Mouse (Mus musculus): ENCODE results near the gene Mrpl11. TPM values are rescaled to one million over a fixed set of nuclear protein-coding genes. Genes with fewer than 3 reads are reported as not detected.
"Not testable (repeated sequence)": the region's sequence is repeated elsewhere in the genome, so short reads cannot be mapped to it uniquely, and the experiment has no call there.

Gene Mrpl11
- 32.3 and 36.2 TPM in 2 replicates for polyA plus RNA-seq (2012; rRNA removed)

GRCm38 (mm10) chr19:4961928-4962601, at the start of gene Mrpl11:
Gene Mrpl11 (plus strand): TSS chr19:4962147.
- DNase-seq (ENCODE audit: low read depth, low spot score) = peak; percentile 82
- 0% methylated on average over 34 of the region's 34 CpGs for WGBS

- DNase-seq (ENCODE audit: low read depth, low spot score) = no peak
- WGBS = 91% methylated on average over 15 of the region's 15 CpGs
Observed at GRCm38 (mm10) chr19:4915924-4916603, 45.9 kb upstream of the Mrpl11 start.

GRCm38 (mm10) chr19:4916827-4917226, 45.1 kb upstream of the Mrpl11 start:
- DNase-seq (ENCODE audit: low read depth, low spot score) = no peak
- 58% methylated on average over 10 of the region's 10 CpGs for WGBS

GRCm38 (mm10) chr19:4919652-4920051, 42.3 kb upstream of the Mrpl11 start:
- 83% methylated on average over 6 of the region's 6 CpGs for WGBS
- DNase-seq (ENCODE audit: low read depth, low spot score) = no peak

GRCm38 (mm10) chr19:4925121-4925860, 36.7 kb upstream of the Mrpl11 start:
- DNase-seq (ENCODE audit: low read depth, low spot score) = no peak
- WGBS = 93% methylated on average over 11 of the region's 11 CpGs

- peak; percentile 95 for DNase-seq (ENCODE audit: low read depth, low spot score)
- WGBS = under 1% methylated on average over 32 of the region's 32 CpGs
Observed at GRCm38 (mm10) chr19:4927904-4928531, 33.9 kb upstream of the Mrpl11 start, which contains the start of gene Dpp3. Gene Dpp3 (minus strand): TSS chr19:4928287.

- DNase-seq (ENCODE audit: low read depth, low spot score) = no peak
- 55% methylated on average over 5 of the region's 5 CpGs for WGBS
Observed at GRCm38 (mm10) chr19:4928781-4929180, 33.2 kb upstream of the Mrpl11 start.

GRCm38 (mm10) chr19:4936896-4937295, 25.1 kb upstream of the Mrpl11 start:
- 84% methylated on average over 2 of the region's 2 CpGs for WGBS

GRCm38 (mm10) chr19:4937444-4938310, 24.3 kb upstream of the Mrpl11 start:
- 89% methylated on average over 17 of the region's 17 CpGs for WGBS
- DNase-seq (ENCODE audit: low read depth, low spot score) = no peak

More at GRCm38 (mm10) chr19:4936896-4937295, 25.1 kb upstream of the Mrpl11 start:
- no peak for DNase-seq (ENCODE audit: low read depth, low spot score)

GRCm38 (mm10) chr19:4942551-4943252, 19.2 kb upstream of the Mrpl11 start, which contains the start of gene Peli3:
Gene Peli3 (minus strand): TSS chr19:4943127.
- under 1% methylated on average over 55 of the region's 55 CpGs for WGBS

GRCm38 (mm10) chr19:4943253-4943588, 18.7 kb upstream of the Mrpl11 start:
- DNase-seq (ENCODE audit: low read depth, low spot score) = no peak
- WGBS = 3% methylated on average over 13 of the region's 13 CpGs

More at GRCm38 (mm10) chr19:4942551-4943252, 19.2 kb upstream of the Mrpl11 start, which contains the start of gene Peli3:
- no peak for DNase-seq (ENCODE audit: low read depth, low spot score)

- no peak for DNase-seq (ENCODE audit: low read depth, low spot score)
- WGBS = 51% methylated on average over 6 of the region's 6 CpGs
Observed at GRCm38 (mm10) chr19:4945540-4945939, 16.4 kb upstream of the Mrpl11 start.

- not testable (repeated sequence) for DNase-seq (ENCODE audit: low read depth, low spot score)
- WGBS = 64% methylated on average over 9 of the region's 9 CpGs
Observed at GRCm38 (mm10) chr19:4948641-4949040, 13.3 kb upstream of the Mrpl11 start.

- 91% methylated on average over 2 of the region's 2 CpGs for WGBS
Observed at GRCm38 (mm10) chr19:4968236-4968635, 6.3 kb downstream of the Mrpl11 start.

GRCm38 (mm10) chr19:4981767-4982166, 19.8 kb downstream of the Mrpl11 start:
- peak; percentile 39 for DNase-seq (ENCODE audit: low read depth, low spot score)

More at GRCm38 (mm10) chr19:4968236-4968635, 6.3 kb downstream of the Mrpl11 start:
- DNase-seq (ENCODE audit: low read depth, low spot score) = no peak

- 7% methylated on average over 13 of the region's 13 CpGs for WGBS
- DNase-seq (ENCODE audit: low read depth, low spot score) = peak; percentile 57
Observed at GRCm38 (mm10) chr19:4989013-4989412, 27.1 kb downstream of the Mrpl11 start.

- DNase-seq (ENCODE audit: low read depth, low spot score) = no peak
- WGBS = 29% methylated on average over 47 of the region's 47 CpGs
Observed at GRCm38 (mm10) chr19:4989434-4990255, 27.7 kb downstream of the Mrpl11 start.

GRCm38 (mm10) chr19:4990256-4990625, 28.3 kb downstream of the Mrpl11 start, which contains the start of gene Npas4:
Gene Npas4 (minus strand): TSS chr19:4990316.
- 24% methylated on average over 4 of the region's 4 CpGs for WGBS
- DNase-seq (ENCODE audit: low read depth, low spot score) = no peak

All from large intestine, adult 2 months (tissue).